Mouse (Mus musculus) layer of hippocampus, postnatal 36 days (tissue): ENCODE data around the gene Shc4. TPM values are rescaled to one million over a fixed set of nuclear protein-coding genes. Genes with fewer than 3 reads are reported as not detected.

Experiments used
- DNase-seq, 2 experiments: peaks; one replicate each; pipeline ENCODE4 v3.0.0; 2022
- total RNA-seq, 2 experiments: library from RNA; stranded (reverse); gene quantifications; 2 replicates each; pipeline ENCODE4 v1.2.3; 2021

The Shc4 gene
- total RNA-seq, 2 experiments from 2014 or later: 4.9 to 5.3 TPM

DNA sequence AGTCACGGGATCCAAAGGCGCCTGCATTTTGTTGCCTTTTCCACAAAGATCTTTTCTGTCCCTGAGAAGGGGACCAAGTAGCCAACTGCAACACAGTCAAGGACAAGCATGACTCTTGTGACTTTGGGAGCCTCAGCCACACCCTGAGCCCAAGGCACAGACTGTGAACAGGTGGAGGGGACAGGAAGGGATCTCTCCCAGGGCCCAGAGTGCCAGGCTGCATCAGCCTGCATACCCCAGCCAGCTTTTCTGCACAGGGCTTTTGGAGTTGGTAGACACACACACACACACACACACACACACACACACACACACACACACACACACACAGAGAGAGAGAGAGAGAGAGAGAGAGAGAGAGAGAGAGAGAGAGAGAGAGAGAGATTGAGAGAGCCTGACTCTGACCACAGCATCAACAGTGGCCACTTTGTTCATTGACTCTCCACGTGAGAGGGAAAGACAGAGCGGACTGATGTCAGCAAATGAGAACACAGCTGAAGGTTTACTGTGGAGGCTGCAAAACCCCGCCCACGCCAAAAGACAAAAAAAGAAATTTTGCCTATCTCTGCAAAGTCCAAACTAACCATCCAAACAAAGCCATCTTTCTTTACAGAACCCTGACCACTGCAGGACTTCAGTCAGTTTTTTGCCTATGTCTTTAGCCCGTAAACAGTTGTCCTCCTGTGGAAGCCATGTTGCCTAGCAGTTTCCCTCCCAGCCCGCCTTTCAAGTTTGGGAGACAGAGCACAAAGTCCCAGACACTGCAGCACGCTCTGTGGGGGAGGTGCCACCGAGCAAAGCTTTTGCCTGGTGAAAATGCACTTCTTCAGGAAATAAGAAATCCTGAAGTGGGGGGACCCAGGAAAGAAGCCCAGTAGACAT is 39.1 kb downstream of the Shc4 start:
- no peak for DNase-seq

DNA sequence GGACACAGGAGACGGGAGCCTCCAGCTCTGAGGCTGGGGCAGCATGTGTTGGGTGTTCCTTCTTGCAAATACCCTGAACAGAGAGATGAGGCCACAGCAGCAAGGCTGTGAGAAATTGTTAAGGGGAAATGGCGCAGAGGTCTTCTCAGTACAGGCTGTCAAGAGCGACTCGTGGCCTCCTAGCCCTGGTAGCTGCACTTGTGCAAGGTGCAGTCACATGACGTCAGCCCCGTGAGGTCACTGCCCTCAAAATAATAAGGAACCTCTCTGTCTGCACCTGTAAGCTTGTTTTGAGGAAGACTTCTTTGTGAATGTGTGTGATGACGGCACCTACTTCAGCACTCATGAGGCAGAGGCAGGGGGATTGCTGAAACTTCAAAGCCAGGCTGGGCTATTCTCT is 40.1 kb downstream of the Shc4 start:
- DNase-seq: no peak

DNA sequence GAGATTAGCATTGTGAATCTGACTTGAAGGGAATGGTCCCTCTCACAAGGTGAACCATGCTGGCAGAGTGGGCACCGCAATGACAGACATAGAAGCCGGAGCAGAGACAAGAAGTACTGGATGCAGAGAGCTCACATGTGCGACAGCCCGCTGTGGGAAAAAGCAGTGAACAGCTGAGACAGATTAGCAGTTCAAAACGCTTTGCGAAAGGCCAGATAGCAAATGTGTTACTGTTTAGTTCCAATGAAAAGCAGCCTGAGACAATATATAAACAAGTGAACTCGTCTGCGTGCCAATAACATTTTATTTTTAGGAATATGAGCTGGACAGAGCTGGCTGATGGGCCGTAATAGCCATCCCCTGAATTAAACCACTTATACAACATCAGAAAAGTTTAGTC is 42.1 kb downstream of the Shc4 start:
- no peak for DNase-seq

DNA sequence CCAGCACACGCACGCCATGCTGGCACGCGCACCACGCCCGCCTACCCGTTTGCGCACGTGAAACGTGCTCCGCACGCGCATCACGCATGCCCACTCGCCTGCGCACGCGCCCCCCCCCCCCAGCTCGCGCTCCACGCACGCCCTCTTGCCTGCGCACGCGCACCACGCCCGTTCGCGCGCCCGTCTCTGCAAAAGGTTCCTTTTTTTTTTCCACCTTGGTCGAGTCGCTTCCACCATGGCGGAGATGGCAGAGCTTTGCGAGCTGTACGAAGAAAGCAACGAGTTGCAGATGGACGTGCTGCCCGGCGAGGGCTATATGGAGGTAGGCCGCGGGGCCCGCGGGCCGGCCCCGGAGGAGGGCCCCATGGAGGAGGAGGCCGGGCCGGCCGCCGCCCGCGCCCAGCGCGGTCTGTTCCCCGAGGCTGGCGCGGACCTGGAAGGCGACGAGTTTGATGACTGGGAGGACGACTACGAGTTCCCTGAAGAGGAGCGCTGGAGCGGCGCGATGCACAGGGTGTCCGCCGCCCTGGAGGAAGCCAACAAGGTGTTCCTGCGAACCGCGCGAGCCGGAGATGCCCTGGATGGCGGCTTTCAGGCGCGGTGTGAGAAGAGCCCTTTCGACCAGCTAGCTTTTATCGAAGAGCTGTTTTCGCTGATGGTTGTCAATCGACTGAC is 50.9 kb downstream of the Shc4 start, which contains the start of gene Eid1:
Eid1 (plus strand) TSS at position 139 of the 675 bp plus-strand sequence.
- DNase-seq: peak; percentile 65 to 77

DNA sequence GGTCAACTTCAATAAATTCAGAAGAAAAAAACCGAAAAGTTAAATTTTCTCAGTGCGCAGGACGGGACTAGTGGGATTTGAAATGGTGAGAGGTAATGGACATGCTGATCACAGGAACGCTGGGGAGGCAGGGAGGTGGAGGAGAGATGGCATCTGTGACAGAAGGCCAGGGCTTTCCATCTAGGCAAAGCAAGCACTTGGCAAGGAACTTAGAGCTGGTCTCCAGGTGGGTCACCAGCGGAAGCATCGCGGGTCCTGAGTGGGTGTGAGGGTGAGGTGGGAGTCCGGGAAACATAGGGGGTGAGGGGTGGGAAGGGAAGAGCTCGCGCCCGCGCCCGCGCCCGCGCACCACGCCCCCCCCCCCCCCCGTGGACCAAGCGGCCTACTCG is 51.4 kb downstream of the Shc4 start:
- DNase-seq: peak in 1 of 2 experiments; percentile 30

DNA sequence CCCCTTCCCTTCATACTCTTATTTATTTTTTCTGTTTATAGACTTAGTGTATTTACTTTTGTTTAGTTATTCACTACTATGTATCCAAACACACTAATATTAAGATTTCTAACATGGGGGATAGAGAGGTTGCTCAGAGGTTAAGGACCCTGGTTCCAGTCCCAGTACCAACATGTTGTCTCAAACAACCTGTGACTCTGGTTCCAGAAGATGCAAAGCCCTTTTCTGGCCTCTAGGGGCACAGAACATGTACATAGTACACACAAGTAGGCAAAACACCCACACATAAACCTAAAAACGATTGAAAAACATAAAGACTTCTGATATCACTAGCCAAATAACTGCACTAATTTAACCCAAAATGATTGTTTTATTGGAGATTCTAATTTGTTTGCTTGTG is 53.1 kb downstream of the Shc4 start:
- DNase-seq: no peak

DNA sequence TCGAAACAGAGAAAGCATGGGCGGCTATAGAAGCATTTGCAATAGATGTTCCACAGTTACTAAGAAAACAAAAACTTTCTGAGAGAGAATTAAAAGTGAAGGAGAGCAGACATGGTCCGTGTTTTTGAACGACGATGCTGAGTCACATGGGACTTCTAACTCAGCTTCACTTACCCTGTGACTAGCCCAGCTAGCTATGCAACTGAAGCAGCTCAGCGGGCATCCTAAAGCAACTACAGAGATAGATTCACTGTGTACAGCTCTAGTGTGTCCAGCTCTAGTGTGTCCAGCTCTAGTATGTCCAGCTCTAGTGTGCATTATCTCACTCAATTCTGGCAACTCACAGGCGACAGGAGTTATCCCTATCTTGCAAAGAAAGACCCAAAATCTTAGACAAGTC is 56.2 kb downstream of the Shc4 start:
- no peak for DNase-seq

DNA sequence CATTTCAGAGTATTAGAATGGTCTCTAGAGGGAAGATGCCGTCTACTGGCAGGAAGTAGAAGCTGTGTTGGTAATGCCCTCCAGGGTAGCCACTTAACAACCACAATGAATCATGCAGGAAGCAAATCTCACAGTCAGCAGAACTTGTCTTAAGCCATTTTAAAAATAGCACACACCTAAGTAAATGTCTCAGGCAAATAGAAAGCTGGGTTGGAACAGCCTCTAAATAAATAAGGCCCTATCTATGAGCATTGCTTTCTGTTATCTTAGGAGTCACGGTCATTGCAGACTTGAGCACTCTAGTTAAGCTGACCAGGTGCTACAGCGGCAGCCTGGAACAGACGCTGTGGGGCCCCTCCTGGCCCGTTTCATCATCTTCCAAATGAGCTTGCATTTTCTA is 56.8 kb downstream of the Shc4 start:
- no peak for DNase-seq

DNA sequence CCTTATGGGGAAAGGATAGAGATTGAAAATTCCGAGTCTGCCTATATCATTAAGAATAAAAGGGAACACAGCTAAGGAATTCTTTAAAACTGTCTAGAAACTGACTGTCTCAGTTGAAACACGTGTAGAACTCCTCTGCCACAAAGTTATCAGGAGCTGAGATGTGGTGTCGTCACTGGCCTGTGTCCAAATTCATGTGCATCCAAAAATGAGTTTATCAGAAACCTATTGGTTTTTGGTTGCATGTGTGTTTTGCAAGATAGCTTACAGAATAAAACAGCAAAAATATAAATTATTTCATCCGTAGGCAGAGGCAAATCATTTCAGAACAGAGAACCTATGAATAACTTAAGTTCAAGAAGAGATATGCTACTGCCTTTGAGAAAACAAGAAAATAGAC is 57.3 kb downstream of the Shc4 start:
- DNase-seq: no peak

DNA sequence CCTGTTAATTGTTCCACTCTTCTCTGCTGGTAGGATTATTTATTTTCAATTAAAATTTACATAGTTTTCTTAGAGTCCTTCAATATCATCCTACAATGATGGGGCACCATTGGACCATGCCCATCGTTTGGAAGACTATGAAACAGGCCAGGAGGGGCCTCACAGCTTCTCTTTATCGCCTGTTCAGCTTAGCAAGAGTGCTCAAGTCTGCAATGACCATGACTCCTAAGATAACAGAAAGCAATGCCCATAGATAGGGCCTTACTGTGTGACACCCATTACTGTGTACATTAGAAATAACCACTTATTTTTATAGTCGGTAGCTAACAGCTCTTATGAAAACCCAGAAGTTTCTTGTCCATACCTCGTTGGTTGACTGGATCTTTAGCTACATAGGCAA is 58.0 kb downstream of the Shc4 start:
- DNase-seq: no peak

DNA sequence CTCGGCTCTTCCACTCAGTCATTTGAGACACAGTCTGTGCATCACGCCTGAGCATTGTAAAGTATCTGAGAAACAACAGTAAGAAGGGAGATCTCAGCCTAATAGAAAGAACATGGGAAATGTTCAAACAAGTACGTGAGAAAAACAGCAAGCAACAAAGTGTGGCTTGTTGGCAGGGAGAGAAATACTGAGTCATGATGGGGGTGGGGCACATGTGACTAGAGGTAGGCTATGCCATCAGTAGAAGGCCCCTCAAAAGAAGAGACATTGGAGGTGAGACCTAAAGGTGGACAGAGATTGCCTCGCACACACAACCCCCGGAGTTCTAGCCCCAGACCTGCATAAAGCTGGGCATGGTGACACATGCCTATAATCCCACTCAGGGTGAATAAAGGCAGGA is 58.7 kb downstream of the Shc4 start:
- DNase-seq: no peak

DNA sequence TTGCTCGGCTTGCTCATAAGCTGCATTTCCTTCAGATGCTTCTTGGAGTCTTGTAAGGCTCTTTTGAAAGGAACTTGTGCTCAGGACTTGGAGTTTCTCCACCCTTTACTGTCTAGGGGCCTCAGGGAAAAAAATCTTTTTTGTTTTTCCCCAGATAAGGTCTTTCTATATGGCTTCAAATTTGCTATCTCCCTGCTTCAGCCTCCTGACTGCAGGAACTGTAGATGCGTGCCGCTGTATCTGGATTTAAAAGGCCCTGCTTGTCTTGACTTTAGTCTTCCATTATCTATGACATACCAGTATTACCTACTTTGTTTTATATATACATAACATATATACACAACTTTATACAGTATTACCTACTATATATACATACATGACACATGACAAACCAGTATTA is 61.4 kb downstream of the Shc4 start:
- DNase-seq: no peak

DNA sequence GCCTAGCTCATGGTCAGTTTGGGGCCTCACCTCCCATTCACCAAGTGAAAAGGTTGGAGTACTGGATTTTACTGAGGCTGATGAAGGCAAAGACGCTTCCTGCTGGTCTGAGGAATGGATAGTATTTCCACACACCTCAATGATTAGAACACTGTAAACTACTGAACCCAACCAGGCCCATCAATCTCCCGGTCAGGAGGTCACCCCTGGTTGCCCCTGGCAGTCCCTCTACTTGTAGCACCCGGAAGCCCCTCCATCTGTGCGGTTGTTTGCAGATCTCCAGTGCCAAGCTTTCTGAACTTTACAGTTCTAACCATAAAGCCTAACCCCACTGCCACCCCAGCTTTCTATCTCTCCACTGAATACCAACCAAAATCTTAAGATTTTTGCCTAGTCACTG is 62.8 kb downstream of the Shc4 start:
- no peak for DNase-seq

DNA sequence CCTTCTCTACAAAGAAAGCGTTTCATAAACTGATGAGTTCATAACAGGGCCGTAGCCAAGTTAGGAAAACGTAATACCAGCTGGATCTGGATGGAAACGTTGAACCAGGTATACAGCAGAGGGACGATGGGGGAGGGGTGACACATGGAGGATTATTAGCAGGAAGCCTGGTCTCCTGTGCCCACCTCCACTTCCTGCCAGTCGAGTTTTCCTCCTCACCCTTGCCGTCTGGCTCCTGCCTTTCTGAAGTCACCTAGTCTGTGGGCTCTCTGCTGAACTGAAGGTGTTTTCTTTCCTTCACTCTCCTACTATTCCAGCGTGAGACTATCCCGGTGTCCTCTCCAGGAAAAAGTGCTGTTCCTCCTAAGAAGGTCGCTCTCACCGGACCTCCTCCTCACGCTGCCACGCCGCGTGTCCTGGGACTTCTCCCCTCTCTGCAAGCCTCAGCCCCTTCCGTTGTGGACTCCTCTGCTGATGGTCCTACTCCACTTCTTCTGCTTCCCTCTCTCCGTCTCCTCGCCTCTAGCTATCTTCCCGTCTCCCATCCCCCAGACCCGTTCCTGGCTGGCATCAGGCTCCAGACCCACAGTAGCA is 63.3 kb downstream of the Shc4 start:
- no peak for DNase-seq

DNA sequence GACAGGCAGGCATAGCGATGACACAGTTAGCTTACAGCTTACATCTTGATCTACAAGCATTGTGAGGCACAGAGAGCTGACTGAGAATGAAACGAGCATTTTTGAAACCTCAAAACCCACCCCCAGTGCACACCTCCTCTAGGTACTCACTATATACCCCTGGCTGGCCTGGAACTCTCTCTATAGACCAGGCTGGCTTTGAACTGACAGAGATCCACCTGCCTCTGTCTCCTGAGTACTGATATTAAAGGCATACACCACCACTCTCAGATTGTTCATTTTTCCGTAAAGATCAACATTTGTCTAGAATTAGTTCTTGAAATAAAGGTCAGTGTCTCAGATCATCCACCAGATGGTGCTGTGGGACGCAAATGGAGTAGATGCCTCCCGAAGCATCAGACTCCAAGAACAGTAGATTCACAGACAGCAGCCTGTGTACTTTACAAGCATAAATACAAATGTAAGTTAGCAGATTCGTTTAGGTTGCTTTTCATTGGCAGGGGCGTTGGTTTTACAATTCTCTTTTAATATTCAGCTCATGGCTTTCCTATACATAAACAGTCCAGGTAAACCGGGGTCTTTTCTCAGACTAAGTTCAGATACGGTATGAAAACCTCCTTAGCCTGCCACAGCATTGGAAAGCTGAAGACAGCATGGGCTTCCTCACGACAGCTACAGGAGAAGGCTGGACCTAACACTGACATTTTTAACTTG is 64.0 kb downstream of the Shc4 start:
- peak; percentile 45 to 59 for DNase-seq

DNA sequence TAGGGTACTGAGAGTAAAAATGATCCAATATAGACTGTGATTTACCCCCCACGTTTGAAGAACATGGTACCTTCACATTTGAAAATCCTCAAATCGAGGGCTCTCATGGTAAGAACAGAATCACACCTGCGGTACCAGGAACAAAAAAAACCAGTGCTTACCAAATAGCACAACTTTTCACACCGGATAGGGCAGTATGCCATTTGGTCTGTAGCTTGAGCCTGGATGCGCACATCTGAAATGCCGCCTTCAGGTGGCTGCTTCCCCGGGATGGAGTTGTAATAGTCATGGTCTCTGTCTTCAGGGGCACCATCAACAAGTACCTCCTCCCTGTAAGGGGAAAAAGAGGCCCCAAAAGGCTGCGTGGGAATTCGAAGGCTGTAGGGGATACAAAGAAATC is 68.6 kb downstream of the Shc4 start:
- no peak for DNase-seq

DNA sequence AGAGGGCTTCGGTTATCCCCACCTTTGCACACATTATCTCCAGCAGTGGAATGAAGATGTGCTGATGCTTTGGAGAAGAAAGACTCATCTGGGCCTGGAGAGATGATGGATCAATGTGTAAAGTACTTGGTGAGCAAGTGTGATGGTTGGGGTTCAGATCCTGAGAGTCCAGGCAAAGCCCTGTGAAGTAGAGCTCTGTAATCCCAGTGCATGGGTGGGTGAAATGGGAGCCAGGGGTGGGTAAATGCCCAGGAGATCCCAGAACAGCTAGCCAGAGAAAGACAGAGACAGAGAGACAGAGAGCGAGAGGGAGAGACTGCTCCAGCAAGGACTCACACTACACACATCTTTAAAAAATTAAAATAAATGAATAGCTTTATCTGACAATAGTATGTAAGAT is 70.7 kb downstream of the Shc4 start:
- DNase-seq: no peak

DNA sequence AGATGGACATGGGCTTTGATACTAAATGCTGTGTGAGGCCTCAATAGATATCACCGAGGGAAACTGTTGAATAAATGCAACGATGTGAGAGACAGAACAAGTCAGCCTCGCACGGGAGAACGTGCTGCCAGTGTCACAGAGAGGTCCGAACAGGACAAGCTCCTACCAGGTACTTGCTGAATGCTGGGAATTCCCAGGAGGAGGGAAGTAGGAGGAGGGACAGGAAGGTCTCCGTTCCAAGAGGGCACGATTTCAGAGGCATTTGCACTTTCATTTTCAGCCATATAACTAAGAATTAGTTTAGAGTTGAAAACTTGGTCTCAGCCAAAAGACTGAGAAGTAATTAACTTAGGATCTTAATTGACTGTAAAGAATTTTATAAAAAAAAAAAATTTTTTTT is 72.4 kb downstream of the Shc4 start:
- no peak for DNase-seq

DNA sequence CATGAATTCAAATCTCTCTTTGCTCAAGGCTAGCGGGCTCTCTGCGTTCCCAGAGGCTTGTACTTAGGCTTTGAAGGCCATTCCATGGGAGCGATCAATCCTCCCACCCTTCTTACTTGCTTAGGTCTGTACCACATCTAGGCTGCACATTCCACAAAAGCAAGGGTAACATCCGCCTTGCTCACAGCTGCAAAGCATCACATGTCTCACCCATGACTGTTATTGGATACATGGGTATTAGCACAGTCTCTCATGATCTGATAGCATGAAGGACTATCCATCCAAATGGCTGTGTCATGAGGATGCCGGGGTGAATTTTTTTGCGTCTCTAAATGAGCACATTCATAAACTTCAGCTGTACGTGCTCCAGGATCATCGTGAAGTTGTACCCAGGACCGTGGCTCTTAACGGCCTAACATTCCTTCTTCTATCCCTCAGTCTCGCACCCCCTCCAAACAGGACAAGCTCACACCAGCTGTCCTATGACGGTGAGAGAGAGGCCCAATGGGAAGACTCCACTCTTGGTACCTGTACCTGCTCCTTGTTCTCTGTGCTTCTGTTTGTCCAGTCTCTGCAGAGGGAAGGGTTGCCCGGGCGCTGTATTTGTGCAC is 73.1 kb downstream of the Shc4 start:
- no peak for DNase-seq

DNA sequence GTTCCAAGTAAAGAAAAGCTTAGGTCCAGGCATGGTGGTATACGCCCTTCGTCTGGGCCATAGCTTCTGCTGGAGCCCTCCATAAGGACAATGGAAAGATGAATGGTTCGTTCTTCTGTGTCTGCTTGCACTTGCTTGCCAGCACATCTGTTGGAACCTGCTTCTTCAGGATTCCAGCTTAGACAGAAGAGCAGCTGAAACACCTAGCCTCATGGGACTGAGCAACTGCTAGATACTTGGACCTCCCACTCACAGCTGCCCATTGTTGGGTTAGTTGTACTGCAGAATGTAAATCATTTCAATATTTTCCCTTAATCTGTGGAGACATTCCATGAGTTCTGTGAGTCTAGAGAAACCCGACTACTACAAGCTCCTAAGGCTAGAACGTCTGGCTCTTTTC is 73.9 kb downstream of the Shc4 start:
- DNase-seq: no peak

DNA sequence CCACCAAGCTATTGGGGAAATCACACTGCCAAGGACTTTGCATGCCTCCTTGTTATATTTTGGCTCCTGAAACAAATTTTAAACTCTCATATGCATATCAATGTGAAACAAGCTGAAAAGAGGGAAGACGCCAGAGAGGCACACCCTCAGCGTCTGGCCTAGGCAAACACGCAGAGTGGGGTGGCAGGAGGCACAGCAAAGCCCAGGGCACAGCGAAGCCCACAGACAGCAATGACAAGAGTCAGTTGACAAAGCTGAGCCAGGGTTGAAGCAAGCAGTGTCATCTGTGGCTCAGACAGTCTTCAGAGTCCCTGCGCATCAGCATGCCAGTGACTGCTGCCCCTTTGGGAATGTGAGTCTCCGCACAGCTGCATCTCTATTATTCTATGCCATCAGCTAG is 79.0 kb downstream of the Shc4 start:
- no peak for DNase-seq

DNA sequence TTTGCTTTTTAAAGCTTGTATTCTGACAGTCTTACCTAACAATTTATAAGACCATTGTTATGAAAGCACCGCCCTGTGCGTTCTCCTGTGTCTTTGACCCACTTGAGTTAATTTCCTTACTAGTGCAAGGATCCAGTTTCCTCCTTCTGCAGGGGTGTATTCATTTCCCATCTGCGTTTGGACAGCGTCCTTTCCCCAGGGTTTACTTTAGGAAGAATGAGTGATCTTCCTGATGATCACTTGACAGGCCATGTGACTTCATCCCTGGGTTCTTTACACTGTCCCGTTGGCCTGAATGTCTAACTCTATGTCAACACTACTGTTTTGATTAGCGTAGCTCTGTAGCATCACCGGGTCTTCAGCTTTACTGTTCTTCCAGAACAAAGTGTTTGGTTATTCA is 86.6 kb downstream of the Shc4 start:
- DNase-seq: no peak

DNA sequence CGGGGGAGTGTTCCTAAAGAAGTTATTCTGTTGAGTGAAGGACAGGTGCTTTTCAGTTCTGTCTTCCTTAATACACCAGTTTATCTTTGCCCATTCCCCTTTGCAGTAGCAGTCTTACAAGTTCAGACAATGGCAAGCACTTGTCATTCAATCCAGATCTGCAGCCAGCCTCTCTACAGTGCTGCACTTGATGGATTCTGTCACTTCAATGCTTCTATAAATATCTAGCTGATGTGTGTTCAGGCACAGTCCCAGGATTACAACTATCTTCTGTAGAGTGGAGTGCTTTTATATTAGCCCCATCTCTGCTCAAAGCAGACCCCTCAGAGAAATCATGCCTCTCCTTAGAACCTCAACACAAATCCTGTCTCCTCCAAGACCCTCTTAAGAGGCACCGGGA is 93.9 kb downstream of the Shc4 start:
- DNase-seq: no peak
